Mouse (Mus musculus): ENCODE measurements around the gene Gramd4. TPM values are rescaled to one million over a fixed set of nuclear protein-coding genes. Genes with fewer than 3 reads are reported as not detected.
A peak's percentile ranks its signal among the peaks of the same experiment; 100 is the strongest.

The Gramd4 gene
- polyA plus RNA-seq, 1 experiment from 2014 or later: 18.7 TPM

DNA sequence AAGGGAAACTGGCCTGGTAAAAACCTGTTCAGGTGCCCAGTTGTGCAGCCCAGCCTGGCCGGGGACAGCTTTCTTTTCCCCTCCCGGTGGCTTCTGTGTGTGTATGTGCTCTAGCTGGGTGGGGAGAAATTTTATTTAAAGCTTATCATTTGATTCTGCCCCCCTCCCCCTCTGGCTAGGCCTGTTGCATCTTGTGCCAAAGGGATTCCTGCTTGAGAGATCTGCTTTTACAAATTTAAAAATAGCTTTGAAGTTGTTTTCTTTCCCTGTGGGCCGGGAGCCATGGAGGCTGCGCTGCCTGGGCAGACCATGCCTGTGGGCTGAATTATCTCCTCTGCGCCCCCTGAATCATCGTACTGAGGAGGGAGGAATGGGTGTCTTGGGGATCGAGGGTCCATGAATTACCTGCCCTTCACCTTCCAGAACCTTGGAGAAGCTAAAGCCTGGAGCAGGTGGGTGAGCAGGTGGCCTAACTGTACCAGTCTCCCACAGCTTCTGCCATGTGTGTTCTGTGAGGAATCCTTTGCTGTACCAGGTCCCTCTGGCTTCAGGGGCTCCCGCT lies 52.2 kb downstream of the Gramd4 start:
- Histone ChIP-seq H3K27me3 (ENCODE audit: control insufficient read depth, insufficient read depth, low read length) (no peaks in the 10 kb centered on the region), H3K9me3 (replicated peaks; ENCODE audit: control insufficient read depth, low read length) (no peaks in the 10 kb centered on the region), H3K4me3 (ENCODE audit: low read length) (peak overlapping the region; percentile 23), H3K27ac (ENCODE audit: low read length) (peak overlapping the region; percentile 98), H3K9ac (ENCODE audit: low read length) (peak overlapping the region; percentile 60), H3K4me2 (ENCODE audit: low read depth, low read length) (peak overlapping the region; percentile 51), H3K36me3 (ENCODE audit: control insufficient read depth, insufficient read depth) (no peaks in the 10 kb centered on the region), H3K4me1 (ENCODE audit: control insufficient read depth, insufficient read depth, low read length) (peaks cover 84% of the 10 kb centered on the region)
- WGBS: 29% methylated on average over 8 of the region's 8 CpGs
- peak; percentile 42 for ATAC-seq (replicated peaks; ENCODE audit: extremely low read depth, insufficient read depth, low FRiP score)

DNA sequence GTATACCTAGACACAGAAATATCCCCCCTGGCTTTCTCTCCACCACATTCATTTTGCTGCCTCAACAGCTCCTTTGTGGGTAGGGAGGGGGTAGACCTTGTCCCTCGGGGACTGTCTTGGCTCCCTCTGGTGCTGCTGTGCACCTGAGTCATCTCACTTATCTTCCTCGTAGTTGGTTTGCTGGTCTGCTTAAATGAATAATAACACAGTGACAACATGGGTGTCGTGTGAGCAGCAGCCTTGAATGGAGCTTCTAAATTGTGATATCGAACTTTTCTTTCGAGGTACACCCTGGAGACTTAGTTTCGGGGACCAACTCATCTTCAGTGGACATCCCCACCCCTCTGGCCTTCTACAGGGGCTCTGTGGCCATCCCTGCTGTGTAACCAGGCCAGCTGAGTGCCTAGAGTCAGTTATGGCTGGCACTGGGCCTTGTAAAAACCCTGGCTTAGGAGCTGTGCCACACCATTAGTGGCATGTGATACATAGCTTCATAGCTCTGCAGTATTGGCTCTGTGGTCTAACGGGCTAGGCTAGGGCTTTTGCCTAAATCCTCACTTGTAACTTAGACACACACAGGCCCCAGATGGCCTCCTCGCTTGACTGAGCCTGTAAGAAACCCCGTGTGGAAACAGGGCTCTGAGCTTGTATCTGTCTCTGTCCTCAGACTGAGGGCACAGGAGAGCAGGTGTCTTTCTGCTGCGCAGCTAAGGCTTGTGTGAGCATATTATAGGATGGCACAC lies 53.0 kb downstream of the Gramd4 start:
- no peak for ATAC-seq (replicated peaks; ENCODE audit: extremely low read depth, insufficient read depth, low FRiP score)
- Histone ChIP-seq H3K4me2 (ENCODE audit: low read depth, low read length) (peak overlapping the region; percentile 51), H3K4me1 (ENCODE audit: control insufficient read depth, insufficient read depth, low read length) (peaks cover 79% of the 10 kb centered on the region), H3K36me3 (ENCODE audit: control insufficient read depth, insufficient read depth) (no peaks in the 10 kb centered on the region), H3K4me3 (ENCODE audit: low read length) (peak overlapping the region; percentile 23; the same call in 1 of the 2 replicates), H3K9me3 (replicated peaks; ENCODE audit: control insufficient read depth, low read length) (no peaks in the 10 kb centered on the region), H3K27ac (ENCODE audit: low read length) (peak overlapping the region; percentile 98), H3K27me3 (ENCODE audit: control insufficient read depth, insufficient read depth, low read length) (no peaks in the 10 kb centered on the region), H3K9ac (ENCODE audit: low read length) (peak overlapping the region; percentile 60)
- 70% methylated on average over 10 of the region's 10 CpGs for WGBS

DNA sequence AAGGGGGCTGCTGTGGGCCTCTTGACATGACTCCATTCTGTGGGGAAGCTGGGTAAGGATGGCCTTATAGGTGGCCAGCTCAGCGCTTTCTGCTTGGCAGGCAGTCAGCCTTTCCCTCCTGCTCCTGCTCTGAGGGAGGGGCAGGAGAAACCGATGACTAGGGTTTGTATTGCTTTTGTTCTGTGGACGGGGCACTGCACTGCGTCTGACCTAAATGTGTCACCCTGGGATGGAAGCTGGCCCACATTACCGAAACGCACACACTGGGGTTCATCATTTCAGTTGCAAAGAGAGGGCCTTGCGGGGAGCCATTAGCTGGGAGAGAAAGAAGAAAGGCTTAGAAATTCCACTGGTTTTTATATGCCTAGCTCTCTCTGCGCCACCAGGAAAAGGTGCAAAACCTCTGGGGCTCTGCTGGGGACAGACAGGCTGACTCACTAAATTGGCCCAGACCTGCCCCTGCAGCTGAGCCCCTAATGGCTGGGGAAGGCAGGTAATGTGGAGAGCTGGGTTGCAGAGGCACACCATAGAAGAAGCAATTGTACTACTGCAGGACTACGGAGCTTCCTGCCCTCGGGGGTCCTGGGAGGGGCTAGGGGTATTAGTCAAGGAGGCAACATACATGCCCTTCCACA lies 55.3 kb downstream of the Gramd4 start:
- whole genome bisulfite sequencing: 21% methylated on average over 10 of the region's 10 CpGs
- H3K9ac ChIP-seq (ENCODE audit: low read length): peak overlapping the region; percentile 52
- H3K27ac ChIP-seq (ENCODE audit: low read length): peak overlapping the region; percentile 88
- peaks cover 79% of the 10 kb centered on the region for H3K4me1 ChIP-seq (ENCODE audit: control insufficient read depth, insufficient read depth, low read length)
- H3K27me3 ChIP-seq (ENCODE audit: control insufficient read depth, insufficient read depth, low read length): no peaks in the 10 kb centered on the region
- ATAC-seq (replicated peaks; ENCODE audit: extremely low read depth, insufficient read depth, low FRiP score): no peak
- no peak overlapping the region for H3K4me3 ChIP-seq (ENCODE audit: low read length)
- no peaks in the 10 kb centered on the region for H3K9me3 ChIP-seq (replicated peaks; ENCODE audit: control insufficient read depth, low read length)
- H3K4me2 ChIP-seq (ENCODE audit: low read depth, low read length): peak overlapping the region; percentile 36
- H3K36me3 ChIP-seq (ENCODE audit: control insufficient read depth, insufficient read depth): no peaks in the 10 kb centered on the region

DNA sequence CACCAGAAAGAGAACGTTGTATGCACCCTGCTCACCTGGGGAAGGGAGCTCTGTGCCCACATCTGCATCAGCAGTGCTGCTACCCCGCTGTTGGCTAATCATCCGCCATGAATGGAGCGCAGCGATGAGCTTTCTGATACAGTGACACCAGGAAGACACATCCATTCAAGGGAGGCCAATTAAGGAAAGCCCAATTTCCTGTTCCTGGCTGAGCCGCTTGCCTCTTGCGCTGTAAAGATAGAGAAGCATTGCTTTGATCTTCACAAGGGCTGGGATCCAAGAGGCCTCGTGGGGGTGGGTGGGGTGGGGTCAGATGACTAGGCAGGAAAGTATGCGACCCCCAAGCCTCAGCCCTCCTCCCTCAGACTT lies 55.8 kb downstream of the Gramd4 start:
- Histone ChIP-seq H3K4me1 (ENCODE audit: control insufficient read depth, insufficient read depth, low read length) (peaks cover 79% of the 10 kb centered on the region), H3K4me3 (ENCODE audit: low read length) (no peak overlapping the region), H3K27me3 (ENCODE audit: control insufficient read depth, insufficient read depth, low read length) (no peaks in the 10 kb centered on the region), H3K9ac (ENCODE audit: low read length) (peak overlapping the region; percentile 52), H3K9me3 (replicated peaks; ENCODE audit: control insufficient read depth, low read length) (no peaks in the 10 kb centered on the region), H3K4me2 (ENCODE audit: low read depth, low read length) (peak overlapping the region; percentile 36), H3K27ac (ENCODE audit: low read length) (peak overlapping the region; percentile 88), H3K36me3 (ENCODE audit: control insufficient read depth, insufficient read depth) (peaks cover under 1% of the 10 kb centered on the region)
- ATAC-seq (replicated peaks; ENCODE audit: extremely low read depth, insufficient read depth, low FRiP score): no peak
- 20% methylated on average over 9 of the region's 9 CpGs for WGBS

DNA sequence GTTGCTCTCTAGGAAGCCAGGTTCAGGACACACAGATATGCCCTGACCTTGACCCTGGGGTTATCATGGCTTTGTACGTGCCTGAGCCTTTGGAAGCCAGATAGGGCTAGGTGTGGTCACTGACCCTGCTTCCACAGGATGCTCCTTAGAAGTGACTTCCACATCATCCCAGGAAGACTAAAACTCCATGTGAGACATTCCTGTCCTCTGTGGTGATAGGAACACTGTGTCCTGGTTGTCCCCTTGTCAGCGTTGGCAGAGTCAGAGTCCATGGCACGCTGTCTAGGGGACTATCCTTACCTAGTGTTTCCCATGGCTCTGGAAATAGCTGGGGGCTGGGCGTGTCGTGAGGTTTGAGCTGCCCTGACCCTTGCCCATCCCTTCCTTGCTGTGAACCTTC lies 58.9 kb downstream of the Gramd4 start:
- 35% methylated on average over 5 of the region's 5 CpGs for whole genome bisulfite sequencing
- H3K27me3 ChIP-seq (ENCODE audit: control insufficient read depth, insufficient read depth, low read length): no peaks in the 10 kb centered on the region
- H3K9ac ChIP-seq (ENCODE audit: low read length): peak overlapping the region; percentile 55
- H3K4me1 ChIP-seq (ENCODE audit: control insufficient read depth, insufficient read depth, low read length): peaks cover 52% of the 10 kb centered on the region
- ATAC-seq (replicated peaks; ENCODE audit: extremely low read depth, insufficient read depth, low FRiP score): no peak
- H3K27ac ChIP-seq (ENCODE audit: low read length): peak overlapping the region; percentile 68
- peaks cover 17% of the 10 kb centered on the region for H3K36me3 ChIP-seq (ENCODE audit: control insufficient read depth, insufficient read depth)
- peak overlapping the region; percentile 11; the same call in 1 of the 2 replicates for H3K4me2 ChIP-seq (ENCODE audit: low read depth, low read length)
- H3K9me3 ChIP-seq (replicated peaks; ENCODE audit: control insufficient read depth, low read length): no peaks in the 10 kb centered on the region
- H3K4me3 ChIP-seq (ENCODE audit: low read length): no peak overlapping the region

DNA sequence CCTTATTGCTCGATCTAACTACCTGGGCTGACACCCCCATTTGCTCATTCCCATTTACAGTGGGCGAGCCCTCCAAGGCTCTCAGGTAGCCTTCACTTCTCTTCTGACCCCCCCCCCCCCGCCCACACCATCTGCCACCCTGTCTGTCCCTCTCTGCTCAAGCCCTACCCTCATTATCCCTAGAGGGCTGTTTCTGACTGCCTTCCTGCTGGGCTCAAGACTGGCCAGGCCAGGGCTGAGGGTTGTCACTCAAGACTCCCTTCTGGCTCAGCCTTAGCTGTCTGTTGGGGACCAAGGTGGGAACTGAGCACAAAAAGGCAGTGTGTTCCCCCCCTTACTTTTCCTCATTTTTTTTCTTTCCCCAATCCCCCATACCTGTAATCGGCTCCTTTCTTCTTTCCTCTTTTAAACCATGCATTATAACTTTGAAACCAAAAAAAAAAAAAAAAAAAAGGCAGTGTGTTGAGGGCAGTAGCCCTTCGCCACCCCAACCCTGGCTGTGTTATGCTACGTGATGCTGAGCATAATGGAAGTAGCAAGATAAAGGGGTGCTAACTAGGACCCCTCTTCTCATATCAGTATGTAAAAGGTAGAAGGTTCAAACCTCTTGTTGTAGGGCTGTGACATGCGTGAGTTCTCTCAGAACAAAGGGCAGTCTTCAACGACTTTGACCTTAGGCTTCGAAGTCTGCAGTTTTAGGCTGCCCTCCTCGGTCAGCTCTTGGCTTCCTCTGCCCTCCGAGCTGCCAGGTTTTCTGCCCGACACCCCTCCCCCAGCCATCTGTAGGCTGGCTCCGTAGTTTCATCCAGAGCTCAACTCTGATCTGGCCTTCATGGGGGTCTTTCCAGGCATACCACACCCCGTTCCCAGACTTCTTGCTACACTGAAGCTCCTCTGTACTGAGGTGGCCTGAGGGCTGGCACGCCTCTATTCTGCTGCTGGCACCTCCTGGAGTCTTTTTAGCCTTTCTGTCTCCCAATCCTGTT lies 59.9 kb downstream of the Gramd4 start:
- Histone ChIP-seq H3K4me2 (ENCODE audit: low read depth, low read length) (no peak overlapping the region), H3K27me3 (ENCODE audit: control insufficient read depth, insufficient read depth, low read length) (no peaks in the 10 kb centered on the region), H3K4me1 (ENCODE audit: control insufficient read depth, insufficient read depth, low read length) (peaks cover 49% of the 10 kb centered on the region), H3K4me3 (ENCODE audit: low read length) (no peak overlapping the region), H3K9me3 (replicated peaks; ENCODE audit: control insufficient read depth, low read length) (no peaks in the 10 kb centered on the region), H3K27ac (ENCODE audit: low read length) (peak overlapping the region; percentile 68), H3K36me3 (ENCODE audit: control insufficient read depth, insufficient read depth) (peaks cover 21% of the 10 kb centered on the region), H3K9ac (ENCODE audit: low read length) (peak overlapping the region; percentile 2; the same call in 1 of the 2 replicates)
- no peak for ATAC-seq (replicated peaks; ENCODE audit: extremely low read depth, insufficient read depth, low FRiP score)
- WGBS: 54% methylated on average over 15 of the region's 15 CpGs

DNA sequence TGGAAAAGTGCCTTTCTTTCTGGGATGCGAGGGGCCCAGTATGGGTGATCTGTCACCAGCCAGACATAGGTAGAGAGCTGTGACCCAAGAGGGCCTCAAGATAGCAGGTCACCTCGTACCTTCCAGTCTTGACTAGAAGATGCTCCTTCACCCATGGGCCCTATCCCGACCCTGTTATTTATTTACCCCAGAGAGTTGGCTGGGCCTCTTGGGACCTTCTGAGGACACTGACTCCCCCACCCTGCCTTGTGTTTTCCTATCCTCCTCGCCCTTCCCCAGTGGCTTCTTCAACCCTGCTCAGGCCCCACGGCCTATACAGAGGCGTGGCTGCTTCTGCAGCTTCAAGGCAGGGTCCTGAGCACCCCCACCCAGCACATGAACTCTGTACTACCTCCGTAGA lies 61.7 kb downstream of the Gramd4 start:
- Histone ChIP-seq H3K36me3 (ENCODE audit: control insufficient read depth, insufficient read depth) (peaks cover 32% of the 10 kb centered on the region), H3K9me3 (replicated peaks; ENCODE audit: control insufficient read depth, low read length) (no peaks in the 10 kb centered on the region), H3K4me1 (ENCODE audit: control insufficient read depth, insufficient read depth, low read length) (peaks cover 38% of the 10 kb centered on the region), H3K9ac (ENCODE audit: low read length) (no peak overlapping the region), H3K27me3 (ENCODE audit: control insufficient read depth, insufficient read depth, low read length) (no peaks in the 10 kb centered on the region), H3K27ac (ENCODE audit: low read length) (no peak overlapping the region), H3K4me3 (ENCODE audit: low read length) (no peak overlapping the region), H3K4me2 (ENCODE audit: low read depth, low read length) (no peak overlapping the region)
- WGBS: 85% methylated on average over 7 of the region's 7 CpGs
- no peak for ATAC-seq (replicated peaks; ENCODE audit: extremely low read depth, insufficient read depth, low FRiP score)

DNA sequence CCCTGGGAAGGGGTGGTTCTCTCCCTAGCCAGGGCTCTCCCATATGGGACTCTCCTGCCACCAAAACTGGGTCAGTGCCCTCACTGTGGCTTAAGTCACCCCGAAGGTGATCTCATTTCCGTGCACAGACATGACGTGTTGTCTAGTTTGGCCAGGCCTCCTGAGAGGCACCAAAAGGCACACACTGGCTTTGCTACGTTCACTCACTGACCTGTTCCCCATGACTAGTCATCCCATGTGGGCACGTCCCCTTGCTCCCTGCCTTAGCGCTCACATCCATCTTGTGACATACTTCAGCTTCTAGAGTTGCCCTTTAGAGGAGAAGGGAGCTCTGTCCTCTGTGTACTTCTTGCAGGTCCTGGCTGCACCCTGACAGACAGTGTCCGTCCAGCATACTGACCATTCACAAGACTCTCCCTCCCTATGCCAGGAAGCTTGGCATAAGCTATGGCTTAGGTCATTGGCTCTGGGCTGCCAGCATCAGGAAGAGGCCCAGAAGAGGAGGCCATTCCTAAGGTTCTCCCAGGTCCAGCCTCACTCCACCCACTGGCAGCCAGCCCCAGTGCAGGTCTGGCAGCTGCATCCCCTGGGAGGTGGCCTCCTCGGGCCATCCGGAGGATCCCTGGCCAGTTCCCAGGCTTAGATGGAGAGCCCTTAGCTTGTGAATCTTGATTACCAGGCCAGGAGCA lies 64.9 kb downstream of the Gramd4 start:
- H3K4me3 ChIP-seq (ENCODE audit: low read length): no peak overlapping the region
- WGBS: 75% methylated on average over 9 of the region's 9 CpGs
- peaks cover 41% of the 10 kb centered on the region for H3K36me3 ChIP-seq (ENCODE audit: control insufficient read depth, insufficient read depth)
- H3K4me2 ChIP-seq (ENCODE audit: low read depth, low read length): no peak overlapping the region
- H3K27ac ChIP-seq (ENCODE audit: low read length): 0 out of 2 replicates have a peak overlapping the region, but pooled peaks have one; percentile 5
- H3K9ac ChIP-seq (ENCODE audit: low read length): no peak overlapping the region
- ATAC-seq (replicated peaks; ENCODE audit: extremely low read depth, insufficient read depth, low FRiP score): no peak
- H3K9me3 ChIP-seq (replicated peaks; ENCODE audit: control insufficient read depth, low read length): no peaks in the 10 kb centered on the region
- peaks cover 20% of the 10 kb centered on the region for H3K4me1 ChIP-seq (ENCODE audit: control insufficient read depth, insufficient read depth, low read length)
- H3K27me3 ChIP-seq (ENCODE audit: control insufficient read depth, insufficient read depth, low read length): no peaks in the 10 kb centered on the region
